Mouse (Mus musculus) neural tube, embryonic 13.5 days (tissue): ENCODE measurements at regions not wholly inside any gene's neighbourhood (a gene's known extent, or its start where the extent isn't known, plus 50 kb on each side); places are given as distances from the start of the nearest gene placed in this dataset.

ENCODE experiments used
- ATAC-seq: fragments of 200-750 bp; cut with Nextera tagmentation; 2 replicates; pipeline ENCODE4 v1.8.0; 2017; ENCODE audit warnings: low read depth, mild to moderate bottlenecking, moderate TSS enrichment, moderate library complexity
- H3K27ac ChIP-seq: fragments of 300-500 bp; sonication (generic); replicated peaks from 2 replicates; pipeline ENCODE4 v1.5.1; 2015; ENCODE audit warnings: moderate library complexity, mild to moderate bottlenecking, inconsistent platforms
- H3K27me3 ChIP-seq: fragments of 300-500 bp; sonication (generic); 2 replicates; pipeline ENCODE4 v1.6.1; 2015; ENCODE audit warnings: mild to moderate bottlenecking, inconsistent platforms
- H3K36me3 ChIP-seq: fragments of 300-500 bp; sonication (generic); 2 replicates; pipeline ENCODE4 v1.6.1; 2015; ENCODE audit warnings: mild to moderate bottlenecking, inconsistent platforms
- H3K4me1 ChIP-seq: fragments of 300-500 bp; sonication (generic); replicated peaks from 2 replicates; pipeline ENCODE4 v1.6.1; 2015; ENCODE audit warnings: inconsistent platforms
- H3K4me2 ChIP-seq: fragments of 300-500 bp; sonication (generic); 2 replicates; pipeline ENCODE4 v1.6.1; 2015; ENCODE audit warnings: inconsistent platforms, mild to moderate bottlenecking, moderate library complexity
- H3K4me3 ChIP-seq: fragments of 300-500 bp; sonication (generic); 2 replicates; pipeline ENCODE4 v1.5.1; 2015; ENCODE audit warnings: mild to moderate bottlenecking, inconsistent platforms
- H3K9ac ChIP-seq: fragments of 300-500 bp; sonication (generic); 2 replicates; pipeline ENCODE4 v1.6.1; 2015; ENCODE audit warnings: moderate library complexity, mild to moderate bottlenecking, inconsistent platforms
- H3K9me3 ChIP-seq: fragments of 300-500 bp; sonication (generic); 2 replicates; pipeline ENCODE4 v1.6.1; 2016; ENCODE audit warnings: inconsistent platforms
- WGBS: fragments of 180-500 bp; shearing (Covaris S2); methylation state at CpG from one replicate; pipeline ENCODE4 v1.1.7; 2015; 5-methylcytosine and 5-hydroxymethylcytosine counted together

DNA sequence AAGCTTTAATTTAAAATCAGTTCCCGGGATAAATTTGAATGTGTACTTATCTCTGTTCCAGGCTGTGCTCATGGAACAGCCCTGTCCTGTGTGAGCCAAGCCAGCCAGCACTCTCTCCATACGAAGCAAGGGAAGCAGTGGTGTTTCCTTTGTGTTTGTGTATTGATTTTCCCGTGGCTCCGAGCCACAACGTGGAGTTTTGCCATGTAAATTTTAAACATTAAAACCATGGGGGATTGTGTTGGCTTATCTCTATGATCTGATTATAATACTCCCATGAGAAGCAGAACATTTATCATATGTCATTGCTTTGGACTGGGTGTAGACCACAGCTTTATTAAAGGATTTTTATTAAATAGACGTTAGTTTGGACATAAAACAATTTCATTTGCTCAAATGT lies 106.1 kb upstream of the Npvf start:
- WGBS = 55% methylated on average over 6 of the region's 6 CpGs
- no peaks in the 10 kb centered on the region for H3K36me3 ChIP-seq
- ATAC-seq = no peak
- no peaks in the 10 kb centered on the region for H3K9me3 ChIP-seq
- H3K4me2 ChIP-seq = no peak overlapping the region
- no peak overlapping the region for H3K4me3 ChIP-seq
- no peaks in the 10 kb centered on the region for H3K27me3 ChIP-seq
- H3K4me1 ChIP-seq = no peaks in the 10 kb centered on the region
- no peak overlapping the region for H3K9ac ChIP-seq
- no peak overlapping the region for H3K27ac ChIP-seq

DNA sequence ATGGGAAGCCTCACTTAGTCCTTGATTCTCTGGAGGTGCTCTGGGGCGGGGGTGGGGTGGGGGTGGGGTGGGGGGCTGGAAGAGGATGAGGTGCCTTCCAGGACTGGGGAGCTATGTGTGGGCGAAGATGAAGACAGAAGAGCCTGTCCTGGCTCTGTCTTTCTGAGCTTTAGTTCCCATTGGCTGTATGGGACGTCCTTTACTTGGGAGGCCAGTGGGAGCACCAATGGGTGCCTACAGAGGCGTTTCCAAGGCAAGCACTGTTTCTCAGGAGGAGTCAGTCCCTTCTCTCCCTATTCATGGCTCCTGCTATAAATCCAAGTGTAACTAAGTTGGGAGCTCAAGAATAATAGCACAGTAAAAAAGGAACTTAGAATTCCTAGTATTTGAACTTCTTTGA lies 108.9 kb upstream of the Npvf start:
- 19% methylated on average over 4 of the region's 4 CpGs for WGBS
- H3K9me3 ChIP-seq = no peaks in the 10 kb centered on the region
- H3K4me2 ChIP-seq = peak overlapping the region; percentile 13; the same call in 1 of the 2 replicates
- peaks cover 13% of the 10 kb centered on the region for H3K4me1 ChIP-seq
- H3K4me3 ChIP-seq = no peak overlapping the region
- ATAC-seq = peak; percentile 85; the same call in 1 of the 2 replicates
- H3K27me3 ChIP-seq = no peaks in the 10 kb centered on the region
- H3K27ac ChIP-seq = no peak overlapping the region
- no peak overlapping the region for H3K9ac ChIP-seq
- H3K36me3 ChIP-seq = no peaks in the 10 kb centered on the region

DNA sequence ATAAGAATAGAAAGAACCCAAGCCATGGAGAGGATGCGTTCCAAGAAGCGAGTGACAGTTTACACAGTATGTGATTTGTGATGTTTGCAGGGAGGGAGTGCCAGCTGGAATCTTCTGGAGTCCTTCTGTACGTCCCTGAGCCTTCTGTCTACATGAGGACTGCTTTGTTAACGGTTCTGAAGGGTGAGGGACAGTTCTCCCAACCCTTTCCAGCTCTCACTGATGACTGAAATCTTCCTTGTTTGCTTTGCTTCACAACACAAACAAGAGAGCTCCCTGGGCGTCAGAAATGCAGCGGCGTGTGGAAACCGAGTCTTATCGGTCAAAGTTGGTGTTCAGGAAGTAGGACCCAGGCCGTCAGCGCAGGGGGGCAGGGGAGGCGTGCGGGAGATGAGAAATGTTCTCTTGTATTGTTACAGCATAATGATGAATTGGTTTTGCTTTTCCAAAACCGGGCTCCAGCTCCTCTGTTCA lies 112.2 kb upstream of the Npvf start:
- no peak overlapping the region for H3K9ac ChIP-seq
- no peak for ATAC-seq
- H3K4me2 ChIP-seq = no peak overlapping the region
- H3K27me3 ChIP-seq = no peaks in the 10 kb centered on the region
- H3K4me3 ChIP-seq = no peak overlapping the region
- 35% methylated on average over 14 of the region's 14 CpGs for WGBS
- H3K27ac ChIP-seq = no peak overlapping the region
- H3K36me3 ChIP-seq = no peaks in the 10 kb centered on the region
- H3K9me3 ChIP-seq = no peaks in the 10 kb centered on the region
- peaks cover 13% of the 10 kb centered on the region for H3K4me1 ChIP-seq

DNA sequence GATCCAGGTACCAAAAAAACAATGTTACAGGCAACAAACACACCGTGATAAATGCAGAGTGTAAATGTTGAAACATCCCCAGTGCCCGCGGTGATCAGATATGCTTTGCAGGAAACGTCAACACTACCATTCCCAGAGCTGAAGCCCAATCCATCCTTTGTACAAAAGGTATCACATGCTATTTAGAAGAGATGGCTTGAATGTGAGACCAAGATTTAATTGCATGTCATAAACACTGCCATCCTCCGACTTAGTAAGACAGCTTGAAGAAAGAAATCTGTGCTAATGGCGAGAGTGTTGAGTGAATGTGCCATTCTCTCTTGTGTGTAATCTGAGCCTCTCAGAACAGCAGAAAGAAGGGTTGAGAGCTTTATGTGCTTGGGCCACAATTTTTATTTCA lies 112.9 kb upstream of the Npvf start:
- Histone ChIP-seq H3K27me3 (no peaks in the 10 kb centered on the region), H3K4me3 (no peak overlapping the region), H3K4me2 (no peak overlapping the region), H3K9ac (no peak overlapping the region), H3K27ac (peak overlapping the region; percentile 52; the same call in 1 of the 2 replicates), H3K9me3 (no peaks in the 10 kb centered on the region), H3K4me1 (peaks cover 13% of the 10 kb centered on the region), H3K36me3 (no peaks in the 10 kb centered on the region)
- WGBS = 21% methylated on average over 6 of the region's 6 CpGs
- no peak for ATAC-seq

DNA sequence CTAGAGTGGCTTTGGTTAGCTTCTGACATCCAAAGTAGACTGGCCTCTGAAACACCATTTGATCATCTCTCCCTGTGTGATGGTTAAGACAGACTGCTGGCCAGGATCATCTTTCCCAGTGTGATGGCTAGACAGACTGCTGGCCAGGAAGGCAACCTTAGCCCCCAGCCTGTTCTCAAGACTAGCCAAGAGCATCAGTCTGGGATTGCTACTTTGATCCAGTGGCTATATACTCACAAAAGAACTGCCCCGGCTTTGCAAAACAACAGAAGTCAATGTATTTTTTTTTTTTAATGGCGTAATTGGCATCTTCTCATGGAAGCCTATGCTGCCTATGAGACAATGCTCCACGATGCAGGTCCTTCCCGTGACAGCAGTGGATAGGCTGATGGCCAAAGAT lies 113.6 kb upstream of the Npvf start:
- Histone ChIP-seq H3K27me3 (no peaks in the 10 kb centered on the region), H3K4me1 (peaks cover 13% of the 10 kb centered on the region), H3K9ac (no peak overlapping the region), H3K36me3 (no peaks in the 10 kb centered on the region), H3K9me3 (no peaks in the 10 kb centered on the region), H3K4me3 (no peak overlapping the region), H3K27ac (no peak overlapping the region), H3K4me2 (no peak overlapping the region)
- WGBS = 89% methylated on average over 4 of the region's 4 CpGs
- ATAC-seq = no peak

DNA sequence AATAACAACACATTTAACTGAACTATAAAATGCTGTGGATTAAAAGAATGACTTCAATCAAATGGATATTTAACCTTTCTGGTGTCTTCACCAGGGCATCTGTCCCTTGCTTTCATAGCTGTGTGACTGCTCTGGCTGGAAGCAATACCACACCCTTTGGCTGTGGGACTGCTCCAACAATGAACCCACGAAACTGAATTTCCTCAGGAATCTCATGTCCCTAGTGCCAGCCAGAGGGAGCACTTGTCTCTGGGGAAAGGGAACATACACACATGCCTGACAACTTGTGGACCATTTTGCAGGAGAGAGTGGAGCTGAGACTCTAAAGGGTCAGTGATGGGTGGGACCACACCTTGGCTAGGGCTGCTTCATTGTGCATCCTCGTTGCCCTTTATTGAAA lies 114.9 kb upstream of the Npvf start:
- H3K27me3 ChIP-seq = no peaks in the 10 kb centered on the region
- 84% methylated on average over 2 of the region's 2 CpGs for WGBS
- no peak overlapping the region for H3K9ac ChIP-seq
- no peaks in the 10 kb centered on the region for H3K36me3 ChIP-seq
- no peaks in the 10 kb centered on the region for H3K9me3 ChIP-seq
- ATAC-seq = no peak
- no peak overlapping the region for H3K4me2 ChIP-seq
- H3K27ac ChIP-seq = no peak overlapping the region
- H3K4me1 ChIP-seq = peaks cover 13% of the 10 kb centered on the region
- H3K4me3 ChIP-seq = no peak overlapping the region

DNA sequence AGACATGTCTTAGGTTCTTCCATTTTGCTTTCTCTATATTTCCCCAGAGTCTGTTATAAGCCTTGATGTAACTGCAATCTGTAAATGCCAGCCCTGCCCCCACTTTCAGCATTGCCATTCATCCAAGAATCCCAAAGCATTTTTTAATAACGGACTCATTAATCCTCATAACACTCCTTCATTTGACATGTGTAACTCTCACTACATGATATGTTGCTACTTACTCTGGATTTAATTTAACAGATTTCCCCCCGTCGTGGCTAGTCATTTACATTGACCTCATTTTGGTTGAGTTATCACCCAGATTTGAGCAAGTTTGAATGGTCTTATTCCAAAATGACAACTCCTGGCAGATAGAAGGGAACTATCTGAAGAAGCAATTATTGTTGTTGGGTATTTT lies 116.2 kb upstream of the Npvf start:
- H3K27me3 ChIP-seq = no peaks in the 10 kb centered on the region
- H3K27ac ChIP-seq = no peak overlapping the region
- no peaks in the 10 kb centered on the region for H3K9me3 ChIP-seq
- H3K4me3 ChIP-seq = no peak overlapping the region
- H3K9ac ChIP-seq = no peak overlapping the region
- no peaks in the 10 kb centered on the region for H3K36me3 ChIP-seq
- peaks cover 22% of the 10 kb centered on the region for H3K4me1 ChIP-seq
- WGBS = 62% methylated on average over 3 of the region's 3 CpGs
- H3K4me2 ChIP-seq = no peak overlapping the region
- no peak for ATAC-seq

DNA sequence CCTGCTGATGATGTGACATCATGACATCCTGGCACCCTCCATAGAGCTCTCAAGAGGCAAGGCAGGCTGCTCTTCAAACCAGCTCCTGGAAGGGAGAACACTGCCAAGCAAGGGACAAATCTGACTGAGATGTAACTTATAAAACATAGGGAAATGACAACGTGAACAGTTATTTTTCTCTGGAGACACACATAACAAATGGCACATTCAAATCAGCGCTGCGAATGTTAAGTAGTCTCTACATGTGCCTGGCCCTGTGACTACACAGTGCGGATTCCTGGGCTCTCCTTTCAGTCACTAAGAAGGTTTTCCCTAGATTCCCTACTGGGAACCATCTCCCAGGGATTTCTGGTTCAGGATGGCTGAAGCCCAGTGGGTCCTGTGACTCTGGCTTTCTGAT lies 121.4 kb upstream of the Npvf start:
- no peaks in the 10 kb centered on the region for H3K9me3 ChIP-seq
- peak overlapping the region; percentile 94 for H3K27ac ChIP-seq
- no peak overlapping the region for H3K4me2 ChIP-seq
- no peaks in the 10 kb centered on the region for H3K36me3 ChIP-seq
- H3K4me1 ChIP-seq = peaks cover 41% of the 10 kb centered on the region
- no peak overlapping the region for H3K4me3 ChIP-seq
- 0 out of 2 replicates have a peak overlapping the region, but pooled peaks have one; percentile 52 for H3K9ac ChIP-seq
- H3K27me3 ChIP-seq = no peaks in the 10 kb centered on the region
- no peak for ATAC-seq
- WGBS = 36% methylated on average over 4 of the region's 4 CpGs

DNA sequence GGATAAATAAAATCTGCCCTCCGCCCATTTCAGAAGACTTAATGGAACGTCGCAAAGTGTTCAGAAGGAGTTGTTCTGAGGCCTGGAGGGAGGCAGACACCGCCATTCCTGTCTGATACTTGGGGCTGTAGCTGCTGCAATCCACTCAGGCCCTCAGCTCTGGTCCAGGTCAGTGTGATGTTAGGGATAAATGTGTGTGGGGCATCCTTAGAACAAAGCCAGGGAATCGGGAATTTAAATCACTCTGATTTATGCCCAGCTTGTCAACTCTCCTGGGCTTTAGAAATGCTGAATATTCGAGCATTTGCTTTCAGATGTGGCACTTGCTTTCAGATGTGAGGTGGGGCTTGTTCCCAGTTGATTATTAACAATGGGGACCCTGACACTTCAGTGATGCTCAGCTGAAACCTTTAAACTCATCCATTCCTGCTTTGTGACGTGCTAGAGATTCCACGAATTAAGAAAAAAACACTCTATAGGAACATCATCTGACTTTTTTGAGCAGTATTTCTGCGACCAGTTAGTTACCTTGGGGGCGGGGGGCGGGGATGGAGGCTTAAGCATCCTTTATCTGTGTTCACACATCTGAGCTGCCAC lies 122.1 kb upstream of the Npvf start:
- Histone ChIP-seq H3K4me3 (no peak overlapping the region), H3K9me3 (no peaks in the 10 kb centered on the region), H3K4me1 (peaks cover 48% of the 10 kb centered on the region), H3K36me3 (no peaks in the 10 kb centered on the region), H3K27me3 (no peaks in the 10 kb centered on the region), H3K27ac (peak overlapping the region; percentile 94), H3K4me2 (peak overlapping the region; percentile 35), H3K9ac (peak overlapping the region; percentile 52)
- 21% methylated on average over 11 of the region's 11 CpGs for WGBS
- ATAC-seq = peak; percentile 52

DNA sequence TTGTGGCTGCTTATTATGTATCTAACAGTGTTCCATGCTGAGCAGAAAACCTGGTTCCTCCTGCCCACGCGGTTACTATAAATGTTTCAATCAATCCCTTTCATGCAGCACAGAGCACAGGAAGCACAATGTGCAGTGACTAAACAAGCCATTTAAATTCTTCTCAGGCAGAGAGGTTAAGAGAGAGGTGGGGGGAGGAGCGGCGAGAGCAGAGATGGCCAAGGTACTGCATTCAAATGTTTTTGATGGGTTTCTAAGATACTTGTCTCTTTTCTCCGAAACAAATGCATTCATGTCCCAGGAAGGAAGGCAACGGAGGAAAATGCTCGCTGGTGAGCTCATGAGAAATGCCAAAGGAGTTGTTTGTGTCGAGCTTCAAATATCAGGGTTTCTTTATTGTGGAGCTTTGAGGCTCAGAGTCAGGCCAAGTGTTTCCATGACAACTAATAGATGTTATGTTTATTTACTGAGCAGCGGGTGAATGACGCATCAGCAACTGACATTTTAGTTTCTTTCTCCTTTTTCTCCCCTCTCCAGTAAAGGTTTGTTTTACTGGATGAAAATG lies 122.8 kb upstream of the Npvf start:
- Histone ChIP-seq H3K27ac (peak overlapping the region; percentile 94), H3K36me3 (no peaks in the 10 kb centered on the region), H3K27me3 (no peaks in the 10 kb centered on the region), H3K4me1 (peaks cover 49% of the 10 kb centered on the region), H3K9me3 (no peaks in the 10 kb centered on the region), H3K9ac (peak overlapping the region; percentile 52), H3K4me2 (peak overlapping the region; percentile 35), H3K4me3 (no peak overlapping the region)
- ATAC-seq = peak; percentile 89
- 2% methylated on average over 10 of the region's 10 CpGs for WGBS

DNA sequence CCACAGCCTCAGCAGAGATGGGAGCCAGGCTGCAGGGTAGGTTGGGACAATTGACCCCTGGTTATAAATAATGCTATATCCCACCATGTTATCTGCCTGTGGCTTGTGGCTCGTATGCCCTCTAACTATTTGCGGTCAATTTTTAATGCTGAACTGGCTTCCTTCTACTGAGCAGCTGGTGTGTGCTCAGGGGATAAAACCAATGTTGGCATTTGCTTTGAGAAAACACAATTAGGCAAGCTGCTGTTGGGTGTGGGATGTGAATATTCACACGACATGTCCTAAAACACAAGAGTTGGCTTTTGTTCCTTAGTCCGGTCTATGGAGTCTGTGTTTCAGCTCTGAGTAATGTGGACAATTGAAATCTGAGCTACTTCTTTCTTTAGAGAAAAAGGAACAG lies 123.6 kb upstream of the Npvf start:
- H3K4me3 ChIP-seq = no peak overlapping the region
- H3K27ac ChIP-seq = peak overlapping the region; percentile 94
- no peak overlapping the region for H3K9ac ChIP-seq
- H3K9me3 ChIP-seq = no peaks in the 10 kb centered on the region
- H3K36me3 ChIP-seq = no peaks in the 10 kb centered on the region
- no peaks in the 10 kb centered on the region for H3K27me3 ChIP-seq
- 20% methylated on average over 4 of the region's 4 CpGs for WGBS
- H3K4me1 ChIP-seq = peaks cover 57% of the 10 kb centered on the region
- peak; percentile 48; the same call in 1 of the 2 replicates for ATAC-seq
- H3K4me2 ChIP-seq = peak overlapping the region; percentile 35

DNA sequence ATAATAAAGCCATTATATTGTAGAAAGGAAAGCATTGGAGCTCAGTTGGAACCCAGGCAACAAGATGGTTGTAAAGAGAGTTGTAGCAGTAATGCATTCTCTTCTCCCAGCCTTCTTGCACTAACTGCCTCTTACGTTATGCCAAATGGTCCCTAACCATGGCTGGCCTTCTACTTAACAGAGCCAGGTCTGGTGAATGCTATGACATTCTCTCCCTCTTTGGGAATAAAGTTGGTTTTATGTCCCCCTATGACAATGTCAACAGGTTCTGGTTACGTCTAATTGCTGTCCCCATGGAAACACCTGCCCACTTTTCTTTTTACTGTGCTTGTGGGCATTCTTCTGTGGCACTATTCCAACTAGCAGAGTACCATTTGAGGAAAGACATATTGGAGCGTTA lies 126.4 kb upstream of the Npvf start:
- Histone ChIP-seq H3K4me3 (no peak overlapping the region), H3K4me1 (peaks cover 56% of the 10 kb centered on the region), H3K27ac (no peak overlapping the region), H3K9ac (no peak overlapping the region), H3K27me3 (no peaks in the 10 kb centered on the region), H3K4me2 (no peak overlapping the region), H3K9me3 (no peaks in the 10 kb centered on the region), H3K36me3 (no peaks in the 10 kb centered on the region)
- ATAC-seq = no peak
- WGBS = 57% methylated on average over 3 of the region's 3 CpGs

DNA sequence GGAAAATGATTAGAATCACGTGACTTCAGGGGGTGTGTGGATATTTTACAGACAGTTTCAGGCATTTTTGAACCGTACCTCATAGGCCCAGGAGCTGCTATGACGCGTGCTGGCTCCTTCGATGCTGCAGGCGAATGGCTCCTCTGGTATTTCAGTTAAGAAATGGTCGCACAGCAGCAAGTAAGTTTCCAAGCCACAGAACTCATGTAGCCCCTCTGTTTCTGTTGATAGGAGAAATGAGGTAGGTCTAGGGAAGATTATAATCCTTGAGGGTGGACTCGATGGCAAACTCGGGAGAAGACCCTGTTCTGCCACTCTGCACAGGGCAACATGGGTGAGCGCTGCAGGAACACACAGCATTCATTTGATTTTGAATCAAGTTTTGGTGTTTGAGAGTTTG lies 127.0 kb upstream of the Npvf start:
- Histone ChIP-seq H3K4me3 (no peak overlapping the region), H3K27me3 (no peaks in the 10 kb centered on the region), H3K4me1 (peaks cover 50% of the 10 kb centered on the region), H3K36me3 (no peaks in the 10 kb centered on the region), H3K4me2 (no peak overlapping the region), H3K9me3 (no peaks in the 10 kb centered on the region), H3K27ac (no peak overlapping the region), H3K9ac (no peak overlapping the region)
- 88% methylated on average over 10 of the region's 10 CpGs for WGBS
- no peak for ATAC-seq
